In genomic region chr7:116247377-116247729, GRCm38 (mm10) we compare ENCODE assay signal across 8 mouse cellular contexts.
A peak's percentile ranks its signal among the peaks of the same experiment; 100 is the strongest.
DNase-seq lines count a peak whose midpoint lies in the region; ATAC-seq and TF ChIP-seq lines count a peak whose summit lies in the region.

No protein-coding gene starts in this region.

- peak overlapping the region; percentile 22 for H3K4me3 ChIP-seq in heart, embryonic 11.5 days (ENCODE audit: low read depth, low read length)
- H3K4me3 ChIP-seq in MEL (ENCODE audit: control insufficient read depth in 1 of 2, insufficient read depth in 1 of 2, low read depth in 2 of 2, low read length in 2 of 2) = peak overlapping the region in 1 of 2 experiments; percentile 41; a peak in 2 of 4 replicates
- no peak overlapping the region for H3K4me3 ChIP-seq in embryonic facial prominence, embryonic 15.5 days (replicated peaks)
- H3K4me3 ChIP-seq in limb, embryonic 14.5 days (replicated peaks; ENCODE audit: low read length) = no peak overlapping the region
- H3K4me3 ChIP-seq in neural tube, embryonic 14.5 days (ENCODE audit: low read depth, low read length) = no peak overlapping the region

- 8% methylated on average over 6 of the region's 7 CpGs for WGBS in heart, embryonic 11.5 days (ENCODE audit: insufficient replicate concordance)
- WGBS in embryonic facial prominence, embryonic 15.5 days = 6% methylated on average over 6 of the region's 7 CpGs
- WGBS in limb, embryonic 14.5 days = 13% methylated on average over 6 of the region's 7 CpGs
- 16% methylated on average over 6 of the region's 7 CpGs for WGBS in neural tube, embryonic 14.5 days

- TF ChIP-seq POLR2A in MEL (IDR thresholded peaks at IDR 0.05; ENCODE audit: control insufficient read depth in 1 of 2, insufficient read depth in 1 of 2, low read depth in 1 of 2, low read length in 2 of 2, poor library complexity in 1 of 2) = no peak
- TF ChIP-seq POLR2A in limb, embryonic 14.5 days (IDR thresholded peaks at IDR 0.05; ENCODE audit: borderline replicate concordance, extremely low read depth, insufficient read depth, insufficient read length) = no peak

- H3K4me2 ChIP-seq in heart, embryonic 11.5 days = peak overlapping the region; percentile 63
- peak overlapping the region; percentile 37; the same call in 1 of the 2 replicates for H3K4me2 ChIP-seq in embryonic facial prominence, embryonic 15.5 days (replicated peaks)
- H3K4me2 ChIP-seq in limb, embryonic 14.5 days (replicated peaks; ENCODE audit: low read depth, low read length, severe bottlenecking) = peak overlapping the region; percentile 44
- H3K4me2 ChIP-seq in neural tube, embryonic 14.5 days (ENCODE audit: low read depth, low read length) = no peak overlapping the region

- no peak overlapping the region for H3K9ac ChIP-seq in heart, embryonic 11.5 days (ENCODE audit: low read depth, low read length)
- H3K9ac ChIP-seq in MEL (ENCODE audit: control insufficient read depth, low read depth, low read length, poor library complexity, severe bottlenecking) = no peak overlapping the region
- H3K9ac ChIP-seq in embryonic facial prominence, embryonic 15.5 days = no peak overlapping the region
- no peak overlapping the region for H3K9ac ChIP-seq in limb, embryonic 14.5 days (ENCODE audit: low read depth, low read length, severe bottlenecking)
- no peak overlapping the region for H3K9ac ChIP-seq in neural tube, embryonic 14.5 days (replicated peaks; ENCODE audit: low read depth, low read length)

- H3K27me3 ChIP-seq in heart, embryonic 11.5 days (ENCODE audit: control insufficient read depth, insufficient read depth, low read length) = no peaks in the 10 kb centered on the region
- no peaks in the 10 kb centered on the region for H3K27me3 ChIP-seq in MEL (ENCODE audit: control insufficient read depth in 1 of 2, insufficient read depth in 2 of 2, low read length in 2 of 2)
- H3K27me3 ChIP-seq in embryonic facial prominence, embryonic 15.5 days = no peaks in the 10 kb centered on the region; the same call in 1 of the 2 replicates
- no peaks in the 10 kb centered on the region for H3K27me3 ChIP-seq in limb, embryonic 14.5 days (ENCODE audit: control insufficient read depth, insufficient read depth, low read length)
- H3K27me3 ChIP-seq in neural tube, embryonic 14.5 days (ENCODE audit: control insufficient read depth, insufficient read depth, low read length) = no peaks in the 10 kb centered on the region

- no peak for TF ChIP-seq EP300 in MEL (IDR thresholded peaks at IDR 0.05; ENCODE audit: low read depth in 1 of 2, low read length in 2 of 2)

- no peak for ATAC-seq in heart, embryonic 11.5 days (replicated peaks; ENCODE audit: insufficient number of reproducible peaks, low FRiP score, low TSS enrichment)
- no peak for ATAC-seq in embryonic facial prominence, embryonic 15.5 days (ENCODE audit: insufficient number of reproducible peaks, low FRiP score, low TSS enrichment, low read depth)
- ATAC-seq in limb, embryonic 14.5 days (ENCODE audit: low FRiP score, low read depth) = no peak
- peak; percentile 26; the same call in 1 of the 2 replicates for ATAC-seq in neural tube, embryonic 14.5 days (ENCODE audit: low read depth)

- peak overlapping the region; percentile 84 for H3K27ac ChIP-seq in heart, embryonic 11.5 days (ENCODE audit: low read depth, low read length)
- no peak overlapping the region for H3K27ac ChIP-seq in MEL (ENCODE audit: control insufficient read depth, low read depth, low read length)
- H3K27ac ChIP-seq in embryonic facial prominence, embryonic 15.5 days (replicated peaks) = no peak overlapping the region
- H3K27ac ChIP-seq in limb, embryonic 14.5 days (replicated peaks; ENCODE audit: low read depth, low read length) = no peak overlapping the region
- H3K27ac ChIP-seq in neural tube, embryonic 14.5 days (ENCODE audit: low read depth, low read length) = no peak overlapping the region

- TF ChIP-seq CTCF in MEL (IDR thresholded peaks at IDR 0.05 in 2 of 3, conservative IDR thresholded peaks at IDR 0.05 in 1 of 3; ENCODE audit: control insufficient read depth in 1 of 3, insufficient read depth in 1 of 3, low read depth in 2 of 3, low read length in 3 of 3, poor library complexity in 1 of 3, severe bottlenecking in 1 of 3) = peak; percentile 32 to 71 (median 52); a peak in 5 of 6 replicates

- H3K79me2 ChIP-seq in MEL (ENCODE audit: control insufficient read depth, insufficient read depth, low read length, poor library complexity) = no peaks in the 10 kb centered on the region

- no peaks in the 10 kb centered on the region for H3K36me3 ChIP-seq in heart, embryonic 11.5 days (ENCODE audit: control insufficient read depth, insufficient read depth, low read length)
- no peaks in the 10 kb centered on the region for H3K36me3 ChIP-seq in MEL (ENCODE audit: control insufficient read depth in 1 of 2, insufficient read depth in 2 of 2, low read length in 2 of 2)
- H3K36me3 ChIP-seq in embryonic facial prominence, embryonic 15.5 days = no peaks in the 10 kb centered on the region
- no peaks in the 10 kb centered on the region for H3K36me3 ChIP-seq in limb, embryonic 14.5 days (ENCODE audit: control insufficient read depth, insufficient read depth, low read length)
- H3K36me3 ChIP-seq in neural tube, embryonic 14.5 days (ENCODE audit: control insufficient read depth, insufficient read depth, low read length) = no peaks in the 10 kb centered on the region

- TF ChIP-seq RAD21 in MEL (IDR thresholded peaks at IDR 0.05; ENCODE audit: low read depth, low read length) = no peak

- no peak for DNase-seq in heart, adult 9 months (ENCODE audit: low spot score in 2 of 2)
- peak; percentile 52 for DNase-seq in MEL (ENCODE audit: low read depth, low spot score)
- no peak for DNase-seq in limb, embryonic 14.5 days (ENCODE audit: low spot score)
- DNase-seq in spleen, postnatal 14 days (ENCODE audit: low spot score in 2 of 2) = no peak
- DNase-seq in left cerebral cortex, adult 8-10 months (ENCODE audit: low spot score in 2 of 2) = no peak

- peaks cover 30% of the 10 kb centered on the region for H3K4me1 ChIP-seq in heart, embryonic 11.5 days (ENCODE audit: control insufficient read depth, insufficient read depth, low read length)
- H3K4me1 ChIP-seq in MEL (ENCODE audit: control insufficient read depth in 1 of 2, insufficient read depth in 2 of 2, low read length in 2 of 2) = 0 out of 4 replicates have a peak, but pooled peaks cover 0 to 2% of the 10 kb centered on the region in 2 experiments
- peaks cover 24% of the 10 kb centered on the region for H3K4me1 ChIP-seq in embryonic facial prominence, embryonic 15.5 days
- peaks cover 6% of the 10 kb centered on the region for H3K4me1 ChIP-seq in limb, embryonic 14.5 days (ENCODE audit: control insufficient read depth, insufficient read depth, low read length)
- peaks cover 17% of the 10 kb centered on the region for H3K4me1 ChIP-seq in neural tube, embryonic 14.5 days (ENCODE audit: control insufficient read depth, insufficient read depth, low read length)

- no peaks in the 10 kb centered on the region for H3K9me3 ChIP-seq in heart, embryonic 11.5 days (replicated peaks; ENCODE audit: control insufficient read depth, low read length)
- no peaks in the 10 kb centered on the region for H3K9me3 ChIP-seq in MEL (replicated peaks; ENCODE audit: insufficient read depth, low read length)
- H3K9me3 ChIP-seq in embryonic facial prominence, embryonic 15.5 days (replicated peaks) = no peaks in the 10 kb centered on the region
- no peaks in the 10 kb centered on the region for H3K9me3 ChIP-seq in limb, embryonic 14.5 days (ENCODE audit: control insufficient read depth, low read length)
- no peaks in the 10 kb centered on the region for H3K9me3 ChIP-seq in neural tube, embryonic 14.5 days (ENCODE audit: control insufficient read depth, low read length)

TF ChIP-seq in MEL, 35 proteins besides CTCF, POLR2A, EP300 and RAD21:
- peak; percentile 40; the same call in 1 of the 2 replicates for TF ChIP-seq MAZ (IDR thresholded peaks at IDR 0.05; ENCODE audit: low read depth, low read length)
- TF ChIP-seq MEF2A (IDR thresholded peaks at IDR 0.05; ENCODE audit: extremely low read depth, insufficient replicate concordance, low read depth, low read length, poor library complexity, severe bottlenecking) = no peak
- TF ChIP-seq SMC3 (IDR thresholded peaks at IDR 0.05; ENCODE audit: low read depth, low read length) = peak; percentile 19; the same call in 1 of the 2 replicates
TF ChIP-seq in MEL: peak in this region for 2.
